Mouse (Mus musculus): ENCODE measurements around the gene Txndc2. TPM values are rescaled to one million over a fixed set of nuclear protein-coding genes. Genes with fewer than 3 reads are reported as not detected.

The Txndc2 gene
- under 1 TPM in 1 of 2 experiments, not detected in 1; 0.12 TPM for polyA plus RNA-seq (2017; shearing (Covaris generic))

DNA sequence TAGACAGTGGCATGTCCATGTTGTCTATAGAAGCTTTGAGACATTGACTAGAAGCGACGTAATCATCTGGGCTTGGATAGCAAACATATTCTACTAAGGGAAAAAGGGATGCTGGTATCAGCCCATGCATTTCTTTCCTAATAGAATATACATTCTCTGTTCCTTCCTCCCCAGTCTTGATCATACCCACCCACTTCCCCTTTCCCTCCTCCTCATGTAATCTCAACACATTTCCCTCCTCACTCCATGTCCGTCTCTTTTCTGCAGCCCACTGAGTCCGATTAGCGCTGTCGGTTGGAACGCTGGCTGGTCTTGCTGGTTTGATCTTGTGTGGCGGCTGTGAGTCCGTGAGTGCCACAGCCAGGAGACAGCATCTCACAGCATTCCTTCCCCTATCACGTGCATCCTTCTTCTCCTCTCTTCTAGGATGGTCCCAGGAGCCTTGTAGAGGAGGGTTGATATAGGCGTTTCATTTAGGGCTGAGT, at the start of gene Txndc2:
TSS of gene Txndc2 (minus strand) at position 435 of the 485 bp plus-strand sequence.

DNA sequence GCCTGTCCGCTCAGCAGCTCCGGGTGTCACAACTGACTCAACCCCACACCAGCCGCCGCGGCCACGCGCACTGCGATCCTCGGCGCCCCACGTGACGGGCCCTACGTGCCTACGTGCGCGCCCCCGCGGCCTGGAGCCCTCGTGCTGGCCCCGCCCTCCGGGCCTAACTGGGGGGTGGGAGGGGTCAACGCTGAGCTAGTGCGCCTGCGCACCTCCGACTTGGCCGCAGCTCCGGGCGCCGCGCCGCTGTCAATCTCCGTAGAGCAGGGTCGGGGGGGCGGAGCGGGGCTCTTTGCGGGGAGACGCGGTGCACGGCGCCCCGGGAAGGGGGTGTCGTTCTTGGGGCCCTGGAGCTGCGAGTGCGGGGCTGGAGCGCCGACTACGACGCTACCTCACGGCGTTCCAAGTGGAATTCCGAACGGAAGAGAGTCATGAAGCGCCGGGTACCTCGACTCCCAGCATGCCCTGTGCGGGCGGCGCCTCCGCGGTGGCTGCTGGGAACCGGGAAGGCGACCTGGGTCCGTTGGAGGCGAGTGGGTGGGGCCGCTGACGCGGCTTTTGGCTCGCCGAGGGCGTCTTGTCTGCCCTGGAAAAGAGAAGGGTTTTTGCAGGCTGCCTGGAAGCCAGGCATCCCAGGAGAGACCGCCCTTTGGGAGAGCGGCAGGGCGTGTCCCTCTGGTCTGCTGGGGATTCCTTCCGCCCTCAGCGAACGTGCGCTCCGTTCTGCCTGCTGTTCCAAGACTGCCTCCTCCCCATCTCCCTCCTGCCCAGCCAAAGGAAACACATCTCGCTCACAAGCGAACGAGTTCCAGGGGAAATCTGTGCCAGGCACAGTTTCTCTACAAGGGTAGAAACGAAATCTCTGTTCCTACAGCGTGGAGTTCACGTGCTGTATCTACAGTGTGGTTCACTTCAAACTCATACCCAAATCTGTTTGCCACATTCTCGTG, 28.2 kb downstream of the Txndc2 start, which contains the start of gene Vapa:
TSS of gene Vapa (minus strand) at position 93 of the 950 bp plus-strand sequence.

Other genes with a start within 250 kb of the Txndc2 start
- not detected for gene Tmem232, start 101.4 kb downstream of the Txndc2 start, polyA plus RNA-seq (2017; shearing (Covaris generic))
- 100 to 1,000 TPM; 178 to 215 TPM for gene Vapa, start 28.6 kb downstream of the Txndc2 start, polyA plus RNA-seq (2017; shearing (Covaris generic))
- 1 to 10 TPM; 3.4 to 6.0 TPM for gene Rab31, start 130.6 kb upstream of the Txndc2 start, polyA plus RNA-seq (2017; shearing (Covaris generic))
- 10 to 100 TPM; 40.0 to 74.9 TPM for gene Ppp4r1, start 140.4 kb upstream of the Txndc2 start, polyA plus RNA-seq (2017; shearing (Covaris generic))
- 100 to 1,000 TPM; 121 to 123 TPM for gene Ralbp1, start 243.6 kb upstream of the Txndc2 start, polyA plus RNA-seq (2017; shearing (Covaris generic))

All from activated CD4-positive, CD25-positive, alpha-beta regulatory T cell (primary cell).